Mouse (Mus musculus): ENCODE measurements around the gene Kif21a.

Kif21a gene

GRCm38 (mm10) chr15:90938469-90938868 lies 111.3 kb downstream of the Kif21a start:
- in situ Hi-C loops (cut with MboI) = no loop called here

DNA sequence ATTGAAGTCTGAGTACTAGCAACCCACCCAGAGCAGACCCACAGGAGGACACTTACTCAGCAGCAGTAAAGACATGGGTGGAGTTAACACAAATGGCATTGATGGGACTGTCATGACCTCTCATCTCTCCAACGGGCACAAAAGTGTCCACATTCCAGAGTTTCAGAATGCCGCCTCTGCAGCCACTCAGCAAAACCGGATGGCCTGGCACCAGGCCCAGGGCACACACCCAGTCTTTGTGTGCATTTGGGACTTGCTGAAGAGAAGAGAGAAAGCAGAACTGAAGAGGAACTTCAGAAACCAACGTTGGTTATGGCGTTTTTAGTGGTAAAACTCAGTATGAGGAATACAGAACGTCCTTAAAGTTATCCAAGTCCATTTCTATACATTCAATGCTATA lies 114.2 kb downstream of the Kif21a start:
- in situ Hi-C loops (cut with MboI) = no loop called here

DNA sequence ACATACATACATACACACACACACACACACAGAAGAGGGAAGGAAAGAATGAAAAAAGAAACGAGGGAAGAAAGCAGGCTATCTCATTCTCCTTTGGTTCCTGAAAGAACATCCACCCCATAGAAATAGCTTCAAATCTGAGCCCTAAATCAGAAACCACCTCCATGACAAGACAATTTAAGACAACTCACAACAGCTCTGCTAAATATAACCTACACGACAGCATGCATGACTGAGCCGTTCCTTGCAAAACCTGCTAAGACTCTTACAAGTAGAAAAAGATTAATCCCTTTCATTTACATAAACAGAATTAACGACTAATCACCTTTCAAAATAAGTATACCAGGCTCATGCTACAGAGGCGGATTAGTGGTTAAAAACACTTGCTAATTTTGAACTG lies 118.3 kb downstream of the Kif21a start:
- in situ Hi-C loops (cut with MboI) = no loop called here

- in situ Hi-C loops (cut with MboI) = no loop called here
These were observed 120.7 kb downstream of the Kif21a start for GRCm38 (mm10) chr15:90929043-90929442.

GRCm38 (mm10) chr15:90896480-90896879 lies 153.3 kb downstream of the Kif21a start:
- in situ Hi-C loops (cut with MboI) = no loop called here

DNA sequence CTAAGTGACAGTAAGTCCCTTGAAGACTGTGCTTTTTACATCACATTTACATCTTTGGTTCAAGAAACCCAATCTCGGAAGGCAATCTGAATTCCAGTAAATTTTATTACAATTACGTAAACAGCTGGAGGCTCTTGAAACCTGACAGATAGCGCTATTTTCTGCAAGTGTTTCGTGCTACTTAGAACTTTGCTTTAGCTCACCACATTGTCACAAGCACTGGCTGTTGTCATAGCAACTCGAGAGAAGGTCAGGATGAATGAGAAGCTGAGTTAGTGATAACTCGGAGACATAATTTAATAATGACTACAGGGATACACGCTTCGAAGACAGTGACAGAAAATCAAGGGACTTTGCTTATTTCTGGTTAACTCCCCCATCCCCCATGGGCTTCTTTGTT lies 162.3 kb downstream of the Kif21a start:
- in situ Hi-C loops (cut with MboI) = no loop called here

Data from mature B cell (primary cell).